Mouse (Mus musculus) liver, postnatal 0 days (tissue): ENCODE results near the gene Cs.

Experiments
- CTCF ChIP-seq: sonication (generic); IDR thresholded peaks from 2 replicates; pipeline ENCODE4 v1.5.1; 2016; ENCODE audit warnings: antibody characterized with exemption, low read depth
- EP300 ChIP-seq: IDR thresholded peaks from 2 replicates; pipeline ENCODE4 v1.6.1; 2016; ENCODE audit warnings: antibody characterized with exemption, low read depth, mild to moderate bottlenecking

GRCm38 (mm10) chr10:128340257-128340656, 2.7 kb downstream of the Cs start:
- TF ChIP-seq CTCF (peak; percentile 61), EP300 (no peak)
